Mouse (Mus musculus): Measurements from ENCODE around the gene Fastk.
"Not testable (repeated sequence)": the region's sequence is repeated elsewhere in the genome, so short reads cannot be mapped to it uniquely, and the experiment has no call there.

Fastk gene

DNA sequence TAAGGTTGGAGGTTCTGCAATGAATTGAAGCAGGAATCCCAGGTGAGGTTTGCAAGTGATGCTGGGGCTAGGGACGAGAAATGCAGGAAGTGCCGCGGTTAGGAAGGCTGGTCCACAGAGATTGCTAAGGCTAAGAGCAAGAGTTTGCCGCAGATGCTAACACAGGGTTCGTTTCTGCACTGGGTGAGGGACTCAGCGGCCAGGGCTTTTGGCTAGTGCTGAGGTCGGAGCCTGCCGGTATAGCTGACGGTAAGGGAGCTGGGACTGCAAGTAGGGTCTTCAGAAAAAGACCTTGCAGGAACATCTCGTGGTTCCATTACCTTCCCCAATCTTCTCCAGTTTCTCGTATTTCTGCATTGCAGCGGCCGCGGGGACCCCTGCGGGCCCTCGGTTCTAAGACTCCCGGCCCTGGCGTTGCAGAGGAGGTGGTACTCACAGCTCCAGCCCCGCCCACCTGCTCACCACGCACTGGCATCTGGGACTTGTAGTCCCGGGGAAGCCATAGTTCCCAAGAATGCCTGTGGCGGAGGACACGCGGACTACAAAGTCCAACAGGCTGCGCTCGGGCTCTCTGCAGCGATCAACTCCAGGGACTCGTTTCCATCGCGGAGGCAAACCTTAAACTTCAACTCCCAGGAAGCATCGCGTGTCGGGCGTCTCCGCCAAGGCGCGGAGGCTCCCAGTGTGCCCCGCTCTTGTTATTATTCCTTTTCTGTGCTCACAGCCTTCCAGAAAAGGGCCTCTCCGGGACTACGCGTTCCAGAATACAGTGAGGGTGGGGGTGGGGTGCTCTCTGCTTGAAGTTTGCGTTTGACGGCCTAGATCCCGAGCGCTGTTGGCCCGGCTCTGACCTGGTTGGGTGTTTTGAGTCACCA is 21.7 kb downstream of the Fastk start, which contains the start of the genes Cdk5 and Slc4a2:
Cdk5 (minus strand) TSS at position 402 of the 875 bp plus-strand sequence.
Slc4a2 (plus strand) TSS at position 709 of the 875 bp plus-strand sequence.
- peak; percentile 98 for DNase-seq

DNA sequence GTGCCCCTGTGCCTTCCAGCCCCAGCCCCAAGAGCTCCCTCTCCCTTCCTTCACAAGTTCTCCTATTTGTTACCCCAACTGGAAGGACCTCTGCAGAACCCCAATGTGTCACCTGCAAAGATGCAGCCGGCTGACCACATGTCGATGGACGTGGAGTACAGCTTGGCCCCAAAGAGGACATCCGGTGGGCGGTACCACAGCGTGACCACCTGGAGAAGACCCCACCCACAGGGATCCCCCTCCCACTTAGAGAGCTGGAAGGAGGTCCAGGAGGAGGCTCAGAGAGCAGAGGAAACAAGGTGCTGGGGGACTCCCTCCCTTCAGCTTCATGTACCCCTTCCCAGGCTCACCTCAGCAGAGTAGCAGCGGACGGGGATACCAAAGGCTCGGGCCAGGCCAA is 24.7 kb downstream of the Fastk start:
- no peak for DNase-seq

DNA sequence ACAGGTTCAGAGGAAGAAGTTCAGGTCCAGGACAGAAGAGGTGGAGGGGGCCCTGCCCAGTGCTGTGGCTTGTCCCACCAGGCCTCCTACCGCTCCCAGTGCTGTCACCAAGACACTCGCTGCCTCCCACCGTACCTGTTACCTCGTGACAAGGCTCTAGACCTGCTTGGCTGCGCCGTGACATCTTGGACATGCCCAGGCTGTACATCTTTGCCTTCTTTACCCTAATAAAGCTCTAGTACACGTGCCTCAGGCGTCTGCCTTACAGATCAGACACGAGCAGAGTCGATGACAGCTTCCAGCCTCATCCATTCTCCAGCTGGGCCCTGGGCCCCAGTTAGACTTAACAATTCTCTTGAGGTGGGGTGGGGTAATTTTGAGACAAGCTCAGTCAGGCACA is 27.5 kb downstream of the Fastk start:
- DNase-seq = no peak

DNA sequence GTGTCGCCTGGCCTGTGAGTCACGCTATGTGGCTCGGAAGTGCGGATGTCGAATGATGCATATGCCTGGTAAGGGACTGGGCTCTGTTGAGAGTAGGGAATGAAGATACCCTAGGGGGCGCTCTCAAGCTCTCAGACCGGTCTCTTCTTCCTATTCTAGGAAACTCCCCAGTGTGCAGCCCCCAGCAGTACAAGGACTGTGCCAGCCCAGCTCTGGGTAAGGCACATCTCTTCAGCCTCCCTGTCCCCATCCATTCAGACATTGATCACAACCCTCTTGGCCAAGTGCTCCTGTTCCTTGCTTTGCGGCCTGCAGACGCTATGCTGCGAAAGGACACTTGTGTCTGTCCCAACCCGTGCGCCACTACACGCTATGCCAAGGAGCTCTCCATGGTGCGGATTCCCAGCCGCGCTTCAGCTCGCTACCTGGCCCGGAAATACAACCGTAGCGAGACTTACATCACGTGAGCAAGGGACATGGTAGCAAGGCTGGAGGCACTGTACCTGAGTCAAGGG is 28.8 kb downstream of the Fastk start:
- peak; percentile 74 for DNase-seq

DNA sequence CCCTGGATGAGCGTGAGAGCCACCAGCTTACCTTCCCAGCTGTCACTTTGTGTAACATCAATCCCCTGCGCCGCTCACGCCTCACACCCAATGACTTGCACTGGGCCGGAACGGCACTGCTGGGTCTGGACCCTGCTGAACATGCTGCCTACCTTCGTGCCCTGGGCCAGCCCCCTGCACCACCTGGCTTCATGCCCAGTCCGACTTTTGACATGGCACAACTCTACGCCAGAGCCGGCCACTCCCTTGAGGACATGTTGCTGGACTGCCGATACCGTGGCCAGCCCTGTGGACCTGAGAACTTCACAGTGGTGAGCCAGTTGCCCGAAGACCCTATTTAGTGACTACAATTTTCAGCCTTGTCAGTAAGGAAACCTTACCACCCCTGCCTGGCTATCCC is 31.1 kb downstream of the Fastk start:
- no peak for DNase-seq

DNA sequence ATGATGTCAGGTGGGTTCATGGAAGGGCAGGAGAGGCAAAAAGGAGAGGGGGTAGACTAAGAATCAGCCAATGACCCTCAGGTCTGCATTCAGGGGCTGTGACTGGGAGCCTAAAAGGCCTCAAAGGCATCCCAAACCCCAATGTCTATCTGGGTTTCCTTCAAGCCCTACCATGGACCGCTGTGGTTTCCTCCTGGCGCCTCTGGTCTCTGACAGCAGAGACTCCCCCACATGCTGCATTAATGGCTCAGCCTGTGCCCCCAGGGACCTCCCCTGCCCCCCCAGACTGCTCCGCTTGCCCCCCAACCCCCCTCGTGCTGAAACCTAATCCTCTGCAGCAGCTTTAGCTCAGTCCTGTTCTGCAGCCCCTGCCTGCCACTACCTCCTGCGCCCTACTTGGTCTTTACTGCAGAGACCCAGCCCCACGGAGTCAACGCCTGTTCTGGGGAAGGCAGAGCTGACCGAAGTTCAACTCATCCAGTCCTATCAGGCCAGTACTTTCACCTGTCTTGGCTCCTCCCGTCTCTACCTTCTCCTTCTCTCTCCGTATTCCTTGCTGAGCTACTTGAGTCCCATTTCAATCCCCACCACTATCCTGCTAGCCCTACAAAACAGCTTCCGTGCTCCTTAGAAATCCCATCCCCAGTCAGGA is 31.9 kb downstream of the Fastk start, which contains the start of gene Asic3:
Asic3 (plus strand) TSS at position 351 of the 652 bp plus-strand sequence.
- no peak for DNase-seq

DNA sequence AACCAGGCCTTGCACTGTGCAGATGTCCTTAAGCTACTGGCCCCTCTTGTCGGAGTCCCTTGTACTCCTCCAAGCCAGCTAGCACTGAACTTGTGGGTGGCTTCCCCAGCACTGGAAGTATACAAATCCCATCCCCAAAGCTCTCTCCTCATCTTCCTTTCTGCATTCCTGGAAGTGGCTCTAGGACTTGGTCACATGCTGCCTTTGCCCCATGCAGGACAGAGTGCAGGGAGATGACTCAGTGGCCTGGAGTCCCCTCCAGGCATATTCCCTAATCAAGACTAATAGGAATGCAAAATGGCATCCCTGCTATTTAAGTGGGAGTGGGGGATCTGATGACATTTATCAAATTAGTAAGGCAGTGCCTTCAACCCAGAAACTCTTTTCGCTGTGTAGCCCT is 33.0 kb downstream of the Fastk start:
- DNase-seq = no peak

DNA sequence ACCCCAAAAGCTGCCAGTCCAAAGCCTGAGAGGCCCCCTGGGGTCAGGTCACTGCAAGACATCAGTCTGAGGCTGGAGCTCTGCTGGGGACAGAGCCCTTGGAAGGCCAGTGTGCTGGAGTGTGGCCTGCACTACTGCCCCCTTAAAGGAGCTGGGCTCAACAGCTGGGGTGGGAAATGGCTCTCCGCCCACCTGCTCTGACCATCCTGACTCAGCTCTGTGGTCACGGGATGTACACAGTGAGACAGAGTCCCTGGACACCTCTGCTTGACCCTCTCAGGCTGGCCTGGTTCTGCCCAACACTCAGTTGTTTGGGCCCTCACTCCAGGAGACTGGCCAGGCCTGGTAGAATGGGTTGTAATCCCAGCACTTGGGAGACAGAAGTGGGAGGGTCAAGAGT is 35.6 kb downstream of the Fastk start:
- no peak for DNase-seq

DNA sequence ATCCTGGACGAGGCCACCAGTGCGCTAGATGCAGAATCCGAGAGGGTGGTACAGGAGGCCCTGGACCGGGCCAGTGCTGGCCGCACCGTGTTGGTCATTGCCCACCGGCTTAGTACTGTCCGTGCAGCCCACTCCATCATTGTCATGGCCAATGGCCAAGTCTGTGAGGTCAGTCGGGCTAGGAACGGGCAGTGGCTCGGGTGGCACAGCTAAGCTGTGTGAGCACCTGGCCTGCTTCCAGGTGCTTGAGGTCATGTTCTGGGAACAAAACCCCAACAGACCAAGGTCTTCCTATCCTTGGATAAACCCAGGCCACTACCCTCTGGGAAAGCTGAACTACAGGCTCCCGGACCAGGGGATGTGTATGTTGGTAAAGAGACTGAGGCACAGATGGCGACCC is 36.4 kb downstream of the Fastk start:
- no peak for DNase-seq

DNA sequence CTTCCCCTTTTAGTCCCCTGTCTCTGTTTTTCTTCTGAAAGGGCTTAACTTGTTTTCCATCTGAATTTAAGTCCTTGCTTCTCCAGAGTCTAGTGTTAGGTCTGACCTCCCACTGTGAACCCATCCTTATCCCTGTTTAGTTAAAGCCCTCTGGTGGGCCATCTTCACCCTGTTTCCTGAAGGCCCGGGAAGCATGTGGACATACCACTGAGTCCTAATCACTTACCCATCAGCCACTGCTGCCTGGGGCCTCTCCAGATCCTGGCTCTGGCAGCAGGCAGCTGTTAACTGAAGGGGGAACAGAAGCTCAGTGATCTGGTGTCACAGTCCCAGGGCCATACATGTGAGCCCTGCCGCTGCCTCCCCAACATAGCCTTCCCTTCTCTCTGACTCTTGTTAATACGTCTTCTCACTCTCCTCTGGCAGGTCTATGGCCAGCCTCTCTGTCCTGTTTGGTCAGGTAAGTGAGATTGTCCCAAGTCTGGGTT is 39.7 kb downstream of the Fastk start:
- DNase-seq = no peak

DNA sequence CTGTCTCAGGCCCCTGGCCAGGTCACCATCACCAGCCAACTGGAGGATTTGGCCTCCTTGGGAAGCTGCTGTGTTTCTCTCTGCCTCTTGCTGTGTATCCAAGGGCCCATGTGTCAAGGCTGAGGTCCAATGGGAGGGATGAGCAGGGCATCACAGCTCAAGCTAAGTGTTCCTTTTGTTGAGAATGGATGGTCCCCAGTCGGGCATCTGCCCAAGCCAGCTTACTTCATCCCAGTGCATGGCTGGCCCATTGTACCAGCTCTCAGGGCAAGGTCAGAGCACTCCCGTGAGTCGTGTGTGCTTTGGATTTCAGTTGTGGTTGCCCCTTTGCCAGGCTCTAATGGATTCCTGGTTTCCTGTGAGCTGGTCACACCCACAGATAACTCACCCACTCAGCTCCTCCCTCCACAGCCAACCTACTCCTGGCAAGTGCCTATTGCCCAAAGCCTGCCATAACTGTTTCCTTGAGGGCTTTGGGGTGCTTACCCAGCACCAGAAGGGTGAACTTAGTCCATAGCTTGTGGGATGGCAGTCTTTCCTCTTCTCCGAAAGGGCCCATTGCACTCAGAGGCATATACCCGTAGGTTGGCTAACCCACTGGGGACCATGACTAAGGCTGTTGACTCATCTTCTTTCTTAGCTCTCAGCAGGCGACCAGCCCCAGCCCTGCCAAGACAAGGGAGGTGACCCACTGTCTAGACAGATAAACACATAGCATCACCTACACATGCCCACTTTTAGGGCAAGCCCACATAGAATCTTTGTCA is 40.3 kb downstream of the Fastk start:
- no peak for DNase-seq

DNA sequence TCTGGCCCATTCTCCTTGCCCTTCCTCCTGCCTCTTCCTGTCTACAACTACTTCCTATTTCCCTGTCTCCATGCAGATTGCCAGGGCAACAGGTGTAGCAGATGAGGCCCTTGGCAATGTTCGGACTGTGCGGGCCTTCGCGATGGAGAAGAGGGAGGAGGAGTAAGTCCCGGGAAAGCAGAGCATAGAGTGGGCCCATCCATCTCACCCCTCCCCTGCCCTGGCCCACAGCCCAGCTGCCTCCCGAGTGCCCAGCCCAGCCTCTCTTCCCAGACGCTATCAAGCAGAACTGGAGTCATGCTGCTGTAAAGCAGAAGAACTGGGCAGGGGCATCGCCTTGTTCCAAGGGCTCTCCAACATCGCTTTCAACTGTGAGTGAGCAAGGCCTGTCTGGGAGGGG is 43.1 kb downstream of the Fastk start:
- DNase-seq = no peak

DNA sequence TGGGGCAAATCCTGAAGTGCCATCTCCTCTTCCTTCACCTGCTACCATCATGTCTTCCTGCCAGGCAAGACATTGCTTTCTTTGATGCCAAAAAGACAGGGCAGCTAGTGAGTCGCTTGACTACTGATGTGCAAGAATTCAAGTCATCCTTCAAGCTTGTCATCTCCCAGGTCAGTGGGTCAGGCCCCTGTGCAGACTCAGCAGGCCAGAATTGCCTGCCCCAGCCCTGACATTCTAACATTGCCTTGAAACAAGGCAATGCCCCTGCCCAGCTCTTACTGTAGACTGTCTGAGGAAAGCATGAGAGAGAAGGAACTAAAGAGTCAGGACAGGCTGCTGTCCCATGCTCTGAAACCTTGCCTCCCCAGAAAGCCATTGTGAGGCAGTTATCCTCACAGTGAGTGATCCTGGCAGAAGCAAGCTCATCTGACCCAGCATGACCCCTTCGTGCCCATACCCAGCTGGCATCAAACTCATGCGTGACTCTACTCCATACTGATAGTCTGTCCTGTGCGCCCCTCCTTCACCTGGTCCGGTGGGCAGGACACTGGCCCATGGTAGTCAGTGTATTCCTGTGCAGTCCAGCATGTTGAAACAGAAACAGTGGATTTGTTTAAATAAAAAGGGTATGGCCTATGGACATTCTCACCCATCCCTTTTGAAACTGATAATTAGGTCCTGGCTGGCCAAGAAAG is 44.0 kb downstream of the Fastk start:
- DNase-seq = no peak

DNA sequence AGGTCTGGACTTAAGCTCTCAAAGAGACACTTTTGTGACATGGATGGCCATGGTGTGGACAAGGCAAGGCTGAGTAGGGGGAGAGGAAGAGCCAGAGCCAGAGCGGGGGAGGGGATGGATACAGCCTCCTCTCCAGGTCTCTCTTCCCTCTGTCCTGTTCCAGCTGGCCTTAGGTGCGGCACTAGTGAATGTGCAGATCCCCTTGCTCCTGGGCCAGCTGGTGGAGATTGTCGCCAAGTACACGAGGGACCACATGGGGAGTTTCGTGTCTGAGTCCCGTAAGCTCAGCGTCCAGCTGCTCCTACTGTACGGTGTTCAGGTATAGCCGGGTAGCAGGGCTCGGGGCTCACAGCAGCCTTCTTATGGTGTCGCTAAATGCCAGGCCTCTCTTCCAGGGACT is 44.7 kb downstream of the Fastk start:
- no peak for DNase-seq

DNA sequence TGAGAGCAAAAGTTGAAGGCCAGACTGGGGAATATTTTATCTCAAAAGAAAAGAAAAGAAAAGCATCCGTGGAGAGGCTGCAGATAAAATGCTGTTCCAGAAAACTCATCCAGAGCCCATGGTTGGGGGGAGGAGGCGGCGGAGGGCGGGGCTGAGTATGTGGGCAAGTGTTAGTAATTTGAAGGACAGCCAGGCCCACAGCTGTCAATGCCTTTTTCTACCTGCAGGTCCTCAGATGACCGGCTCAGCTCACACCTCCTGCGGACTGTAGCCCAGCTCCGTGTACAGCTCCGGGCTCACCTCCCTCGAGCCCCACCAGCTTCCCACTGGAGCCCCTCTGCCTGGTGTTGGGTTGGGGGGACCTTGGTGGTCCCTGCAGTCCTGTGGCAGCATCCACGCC is 45.4 kb downstream of the Fastk start:
- no peak for DNase-seq

DNA sequence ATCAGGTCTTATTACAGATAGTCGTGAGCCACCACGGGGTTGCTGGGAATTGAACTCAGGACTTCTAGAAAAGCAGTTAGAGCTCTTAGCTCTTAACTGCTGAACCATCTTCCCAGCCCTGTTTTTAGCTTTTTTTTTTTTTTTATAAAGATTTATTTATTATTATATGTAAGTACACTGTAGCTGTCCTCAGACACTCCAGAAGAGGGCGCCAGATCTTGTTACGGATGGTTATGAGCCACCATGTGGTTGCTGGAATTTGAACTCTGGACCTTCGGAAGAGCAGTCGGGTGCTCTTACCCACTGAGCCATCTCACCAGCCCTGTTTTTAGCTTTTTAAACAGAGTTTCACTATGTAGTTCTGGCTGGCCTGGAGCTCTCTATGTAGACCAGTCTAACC is 48.8 kb downstream of the Fastk start:
- not testable (repeated sequence) for DNase-seq

DNA sequence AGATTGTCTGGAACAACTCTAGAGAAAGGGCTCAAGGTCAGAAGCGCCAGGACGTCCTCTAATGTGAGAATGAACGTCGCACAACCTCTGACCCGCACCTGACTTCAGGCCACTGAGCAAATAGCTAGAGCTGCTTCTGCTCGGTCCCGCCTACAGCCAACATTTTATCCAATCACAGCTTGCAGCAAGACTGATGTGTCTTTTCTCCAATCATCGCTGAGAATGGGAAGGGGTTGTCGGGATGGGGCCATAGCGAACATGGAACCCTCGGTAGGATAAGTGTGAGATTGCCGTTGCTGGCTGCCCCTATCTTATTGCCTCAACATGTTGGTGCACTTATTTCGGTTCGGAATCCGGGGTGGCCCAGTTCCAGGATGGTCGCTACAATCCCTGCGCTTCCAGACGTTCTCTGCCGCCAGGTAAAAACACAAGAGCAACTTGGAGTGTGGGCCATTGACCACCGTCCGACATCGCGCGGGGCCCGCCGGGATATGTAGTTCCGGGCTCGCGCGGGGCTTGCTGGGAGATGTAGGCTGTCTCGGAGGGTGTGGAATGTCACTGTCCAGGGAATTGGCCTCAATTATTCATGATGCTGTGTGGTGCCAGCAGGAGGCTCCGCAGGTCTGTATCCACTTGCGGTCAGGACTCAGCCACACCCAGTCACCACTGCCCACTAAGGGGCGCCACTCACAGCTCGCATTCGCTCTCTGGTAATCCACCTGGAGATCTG is 50.8 kb downstream of the Fastk start:
- DNase-seq = peak; percentile 94

DNA sequence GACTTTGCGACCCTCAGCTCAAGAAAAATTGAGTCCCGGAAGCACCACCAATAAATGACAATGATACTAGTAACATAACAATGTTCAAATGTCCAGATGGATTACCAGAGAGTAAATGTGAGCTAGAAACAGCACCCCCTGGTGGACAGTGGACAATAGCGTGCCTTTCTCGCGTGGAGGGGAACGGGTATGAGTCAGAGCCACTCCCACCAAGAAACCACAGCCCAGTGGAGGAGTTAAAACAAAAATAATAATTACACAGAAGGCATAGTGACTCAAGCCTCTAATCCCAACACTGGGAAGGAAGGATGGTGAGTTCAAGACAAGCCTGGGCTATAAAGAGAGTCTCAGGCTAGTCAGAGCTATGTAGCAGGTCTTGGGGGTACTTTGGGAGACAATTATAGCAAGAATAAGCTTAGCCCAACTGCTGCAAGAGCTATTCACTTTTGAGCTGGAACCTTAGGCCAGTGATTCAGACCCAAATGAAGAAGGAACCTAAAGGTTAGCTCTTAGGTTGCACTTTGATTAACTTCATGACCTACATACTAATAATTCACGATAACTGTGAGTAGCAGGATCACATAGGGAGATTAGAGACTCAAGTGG is 51.6 kb downstream of the Fastk start, which contains the start of gene Abcb8:
Abcb8 (plus strand) TSS at position 272 of the 606 bp plus-strand sequence.
- peak; percentile 75 for DNase-seq

DNA sequence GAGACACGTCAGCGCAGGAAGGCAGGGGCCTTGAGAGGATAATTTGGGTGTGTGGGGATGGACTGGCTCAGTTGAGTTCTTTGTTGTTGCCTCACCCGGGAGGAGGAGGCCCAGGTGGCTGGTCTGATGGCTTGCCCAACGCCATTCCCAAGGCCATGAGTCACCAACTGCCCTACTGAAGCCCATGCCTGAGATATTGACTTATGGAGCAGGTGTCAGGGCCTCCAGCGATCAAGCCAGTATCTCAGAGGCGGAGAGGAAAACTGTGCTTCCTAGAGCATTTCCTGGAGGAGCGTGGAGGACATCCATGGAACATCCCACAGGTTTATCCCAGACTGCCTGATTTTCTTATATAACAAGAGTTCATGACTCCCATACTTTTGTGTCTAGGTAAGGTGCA is 52.4 kb downstream of the Fastk start:
- no peak for DNase-seq

DNA sequence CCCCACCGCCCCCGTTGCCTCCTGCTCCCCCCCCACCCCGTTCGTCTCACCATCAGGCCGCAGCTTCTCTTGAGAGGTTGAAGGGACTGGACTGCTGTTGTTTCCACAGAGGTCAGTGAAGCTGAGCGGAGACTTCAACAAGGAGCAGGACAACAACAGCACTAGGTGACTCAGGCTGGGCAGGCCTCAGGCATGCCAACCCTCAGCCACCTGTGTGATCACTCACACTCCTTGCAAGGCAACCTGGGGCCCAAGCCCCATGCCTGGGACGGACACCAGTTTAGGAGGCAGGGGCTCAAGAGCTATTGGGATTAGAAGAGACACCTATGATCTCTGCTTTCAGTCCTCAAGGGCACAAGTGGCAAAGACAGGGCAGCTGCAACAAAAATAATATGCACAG is 53.2 kb downstream of the Fastk start, which contains the start of gene Atg9b:
Atg9b (minus strand) TSS at position 280 of the 400 bp plus-strand sequence.
- no peak for DNase-seq

DNA sequence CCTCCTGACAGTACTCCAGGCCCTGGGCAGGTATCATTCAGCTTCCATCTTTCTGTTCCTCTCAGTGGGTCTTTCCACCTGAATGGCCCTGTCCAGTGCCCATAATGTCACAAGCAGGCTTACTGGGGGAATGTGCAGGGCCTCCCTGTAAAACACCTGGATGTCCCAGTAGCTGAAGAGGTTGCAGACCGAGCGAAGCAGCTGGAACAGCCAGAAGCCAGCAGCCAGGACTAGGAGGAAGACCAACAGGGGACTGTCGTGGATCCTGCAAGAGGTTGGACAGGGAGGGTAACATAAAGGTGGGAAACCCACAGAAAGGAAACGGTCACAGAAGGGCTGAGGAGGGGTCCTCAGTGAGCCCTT is 55.4 kb downstream of the Fastk start:
- no peak for DNase-seq
